Mouse (Mus musculus): ENCODE data around the gene Zkscan4.

GRCm38 (mm10) chr13:21453449-21453848 is 25.3 kb upstream of the Zkscan4 start, which contains the start of gene Zscan26:
- TF ChIP-seq CTCF (IDR thresholded peaks at IDR 0.05) (no peak), EP300 (IDR thresholded peaks at IDR 0.05) (peak; percentile 43; the same call in 1 of the 2 replicates)

All from lung, postnatal 0 days (tissue).